Mouse (Mus musculus) cerebellum, adult 2 months (tissue): ENCODE data around the gene Layn.

Experiments
- CTCF ChIP-seq: fragments of 200-500 bp; IDR thresholded peaks from 2 replicates; pipeline ENCODE4 v1.5.1; 2011; ENCODE audit warnings: low read depth, mild to moderate bottlenecking, control low read depth, low read length, moderate library complexity, borderline replicate concordance; ENCODE audit not compliant: insufficient read depth
- POLR2A ChIP-seq: fragments of 200-500 bp; IDR thresholded peaks from 2 replicates; pipeline ENCODE4 v1.6.1; 2011; ENCODE audit warnings: low read length, control low read depth, borderline replicate concordance; ENCODE audit not compliant: insufficient read depth

DNA sequence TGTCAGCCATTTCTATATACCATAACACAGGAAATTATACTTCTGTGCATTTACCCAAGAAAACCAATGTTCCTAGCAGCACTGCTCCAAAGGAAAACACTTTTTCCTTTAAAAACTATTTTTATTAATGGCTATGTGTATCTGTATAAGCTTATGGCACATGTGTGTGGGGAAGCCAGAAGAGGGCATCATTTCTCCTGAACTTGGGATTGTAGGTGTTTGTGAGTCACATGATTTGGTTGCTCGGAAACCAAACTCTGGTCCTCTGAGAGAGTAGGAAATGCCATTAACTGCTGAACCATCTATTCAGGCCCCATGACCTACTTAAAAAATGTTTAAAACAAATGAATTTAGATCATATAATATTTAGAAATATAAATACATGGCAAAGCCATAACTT, 49.9 kb downstream of the Layn start:
- TF ChIP-seq CTCF (no peak), POLR2A (no peak)
